Mouse (Mus musculus): ENCODE data around the gene Serpinf2.

GRCm38 (mm10) chr11:75410591-75410990, 28.8 kb downstream of the Serpinf2 start:
- TF ChIP-seq POLR2A (IDR thresholded peaks at IDR 0.05; ENCODE audit: insufficient read length, low read depth) (no peak), TCF3 (IDR thresholded peaks at IDR 0.05; ENCODE audit: insufficient read length, low read depth) (no peak), POLR2AphosphoS2 (IDR thresholded peaks at IDR 0.05; ENCODE audit: insufficient read length, low read depth) (peak; percentile 29)
